Mouse (Mus musculus) frontal cortex, postnatal 10 days (tissue): ENCODE measurements at regions not wholly inside any gene's neighbourhood (a gene's known extent, or its start where the extent isn't known, plus 50 kb on each side); places are given as distances from the start of the nearest gene placed in this dataset.
"Not testable (repeated sequence)": the region's sequence is repeated elsewhere in the genome, so short reads cannot be mapped to it uniquely, and the experiment has no call there.

Source experiments
- DNase-seq, 2 experiments: peaks; one replicate each; pipeline ENCODE4 v3.0.0; 2022; ENCODE audit warnings: low spot score in 2 of 2, mixed read lengths in 1 of 2

DNA sequence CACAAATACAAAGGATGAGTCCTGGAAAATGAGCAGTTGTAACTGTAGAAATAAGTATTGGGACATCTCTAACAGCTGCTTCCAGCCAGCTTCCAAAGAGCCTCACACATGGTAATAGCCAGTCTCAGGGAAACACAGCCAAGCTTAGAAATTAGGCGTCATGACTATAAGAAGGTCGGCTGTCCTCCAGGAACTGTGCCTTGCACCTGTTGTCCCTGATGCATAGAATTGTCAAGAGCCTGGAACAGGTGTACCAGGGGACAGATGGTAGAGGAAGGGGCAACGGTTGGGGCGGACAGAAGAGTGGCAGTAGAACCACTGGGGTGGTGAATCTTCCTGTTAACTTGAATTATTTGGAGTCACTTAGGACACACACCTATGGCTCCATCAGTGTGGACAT lies 162.1 kb downstream of the Trib2 start:
- DNase-seq = no peak

DNA sequence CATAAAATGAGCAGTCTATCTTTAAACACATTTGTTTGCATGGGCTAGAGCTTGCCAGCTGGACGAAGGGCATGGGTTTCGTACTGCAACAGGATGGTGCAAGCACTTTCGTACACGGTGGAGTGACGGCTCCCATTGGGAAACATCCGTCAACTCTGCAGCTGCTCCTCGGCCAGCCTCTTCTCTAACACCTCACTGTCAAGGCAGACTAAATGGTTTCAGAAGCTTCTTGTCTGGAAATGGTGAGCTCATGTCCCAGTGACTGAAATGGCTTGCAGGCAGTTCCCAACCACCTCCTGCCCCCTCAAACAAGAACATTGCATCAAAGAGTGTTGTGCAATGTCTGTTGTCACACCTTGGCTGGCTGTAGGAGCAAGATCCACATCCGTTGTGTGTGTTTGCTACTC lies 163.4 kb downstream of the Trib2 start:
- no peak for DNase-seq

DNA sequence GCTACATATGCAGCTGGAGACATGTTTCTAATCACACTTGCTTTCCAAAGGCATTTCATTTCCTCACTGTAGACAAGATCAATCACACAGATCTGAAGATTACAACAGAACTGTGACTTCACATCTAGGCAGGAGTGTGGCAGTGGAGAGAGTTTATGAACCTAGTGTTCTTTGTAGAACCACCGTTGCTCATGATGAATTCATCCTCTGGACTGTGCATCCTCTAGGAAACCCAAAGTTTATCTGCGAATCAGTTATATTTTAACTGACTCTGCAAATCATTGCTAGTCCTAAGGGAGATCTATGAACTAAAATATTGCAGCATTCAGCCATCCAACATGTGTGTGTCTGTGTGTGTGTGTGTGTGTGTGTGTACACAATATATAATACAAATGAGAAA lies 165.4 kb downstream of the Trib2 start:
- DNase-seq = no peak

DNA sequence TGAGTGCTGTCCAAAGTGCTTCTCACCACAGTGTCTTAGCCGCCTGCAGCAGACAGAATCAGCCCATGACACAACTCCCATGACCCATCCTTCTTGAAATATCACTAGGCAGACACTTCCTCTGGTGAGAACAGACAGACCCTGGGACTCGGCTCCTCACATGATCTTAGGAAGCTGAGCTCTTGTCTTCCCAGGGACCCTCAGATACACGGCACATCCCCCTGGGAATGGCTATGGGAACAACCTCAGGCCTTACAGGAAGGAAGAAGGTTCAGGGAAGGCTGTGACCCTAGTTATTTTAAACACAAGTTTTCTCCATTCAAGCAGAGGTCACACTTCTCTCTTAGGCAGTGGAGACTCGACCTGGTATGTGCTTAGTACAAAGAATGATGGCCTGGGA lies 166.8 kb downstream of the Trib2 start:
- no peak for DNase-seq

DNA sequence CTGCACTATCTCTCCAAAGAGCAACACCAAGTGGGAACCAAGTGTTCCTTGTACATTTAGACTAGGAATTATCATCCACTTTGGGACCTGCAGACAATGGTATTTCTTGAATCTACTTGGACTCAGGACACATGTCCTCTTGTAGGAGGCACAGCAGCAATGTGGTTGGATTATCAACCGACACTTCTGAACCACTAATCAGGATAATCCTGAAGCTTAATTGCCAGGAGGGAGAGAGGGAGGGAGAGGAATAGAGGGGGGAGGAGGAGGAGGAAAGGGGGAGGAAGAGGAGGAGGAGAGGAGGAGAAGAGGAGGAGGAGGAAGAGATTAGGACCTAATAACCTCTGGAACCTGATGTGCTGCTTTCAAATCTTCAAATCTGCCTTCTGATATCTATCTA lies 167.5 kb downstream of the Trib2 start:
- no peak for DNase-seq

DNA sequence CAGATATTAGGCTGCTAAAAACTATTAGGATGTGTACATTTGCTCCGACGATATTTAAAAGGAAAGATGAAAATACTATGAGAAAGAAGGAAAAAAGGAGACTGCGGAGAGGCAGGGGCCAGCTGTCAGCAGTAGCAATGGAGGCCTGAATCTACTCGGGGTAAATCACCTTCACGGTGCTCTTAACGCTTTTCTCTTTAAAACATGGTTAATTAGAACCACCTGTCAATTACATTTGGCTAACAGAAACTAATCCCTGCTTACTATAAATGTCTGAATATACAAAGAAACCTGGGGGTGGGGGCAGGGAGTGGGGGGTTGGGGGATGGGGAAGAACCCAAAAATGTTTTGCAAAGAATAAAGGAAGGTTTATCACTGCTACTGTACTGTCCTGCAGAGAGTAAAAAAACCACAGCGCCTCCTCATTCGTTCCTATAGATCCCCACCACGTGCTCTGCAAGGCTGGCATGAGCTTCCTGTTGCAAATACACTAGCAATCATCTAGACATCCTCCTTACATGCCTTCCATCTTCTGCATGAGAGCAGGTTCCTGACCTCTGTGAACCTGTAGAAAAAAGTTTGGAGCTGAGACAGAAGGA lies 172.5 kb downstream of the Trib2 start:
- no peak for DNase-seq

DNA sequence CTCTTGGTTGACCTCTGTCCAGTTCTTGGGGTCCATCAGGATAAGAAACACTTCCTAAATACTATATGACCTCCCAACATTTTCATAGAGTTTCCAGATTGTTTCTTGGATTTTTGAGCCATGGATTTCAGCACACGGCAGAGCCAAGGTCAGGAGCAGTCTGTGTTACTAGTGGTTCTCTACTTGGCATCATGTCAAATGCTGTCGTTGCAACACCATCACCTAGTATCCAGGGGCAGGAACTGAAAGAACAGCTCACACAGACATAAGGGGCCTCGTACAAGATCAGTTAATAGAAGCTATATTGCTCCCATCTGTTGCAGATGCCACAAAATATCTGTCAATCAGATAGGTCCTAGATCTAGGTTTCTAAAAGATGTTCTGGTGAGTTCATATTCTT lies 173.1 kb downstream of the Trib2 start:
- DNase-seq = no peak

DNA sequence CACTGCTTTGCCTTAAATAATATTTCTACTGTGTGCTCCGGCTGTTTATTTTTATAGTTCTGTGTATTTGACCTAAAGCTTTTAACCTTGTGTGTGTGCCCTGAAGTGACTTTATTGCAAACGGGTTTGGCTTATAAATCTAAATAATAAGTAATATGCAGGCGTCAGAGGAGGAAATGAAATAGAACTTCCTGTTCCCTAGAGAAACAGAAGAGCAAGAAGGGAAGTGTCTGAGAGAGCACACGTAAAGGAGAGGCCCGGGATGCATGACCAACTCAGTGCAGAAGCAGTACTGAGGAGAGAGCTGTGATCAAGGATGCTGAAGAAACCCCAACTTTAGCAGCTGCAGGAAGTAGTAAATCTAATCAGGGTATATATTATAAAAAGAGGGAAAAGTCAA lies 176.4 kb downstream of the Trib2 start:
- no peak for DNase-seq

DNA sequence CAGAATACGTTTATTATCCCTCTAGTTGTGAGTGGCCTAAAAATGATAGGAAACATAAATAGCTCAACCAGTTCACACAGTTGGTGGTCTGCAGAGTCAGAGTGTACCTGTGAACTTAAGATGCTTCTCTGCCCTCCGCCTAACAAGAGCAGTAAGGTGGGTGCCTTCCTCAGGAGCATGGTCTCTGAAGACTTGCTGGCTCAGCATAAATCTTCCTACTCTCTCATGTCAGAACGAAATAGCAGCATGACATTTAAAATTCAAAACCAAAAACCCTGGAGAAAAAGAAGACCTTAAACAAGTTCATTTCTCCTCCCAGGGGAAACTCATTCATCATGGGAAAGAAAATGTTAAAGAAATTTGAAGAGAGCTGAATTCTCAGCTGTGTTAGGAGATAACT lies 186.8 kb downstream of the Trib2 start:
- DNase-seq = no peak

DNA sequence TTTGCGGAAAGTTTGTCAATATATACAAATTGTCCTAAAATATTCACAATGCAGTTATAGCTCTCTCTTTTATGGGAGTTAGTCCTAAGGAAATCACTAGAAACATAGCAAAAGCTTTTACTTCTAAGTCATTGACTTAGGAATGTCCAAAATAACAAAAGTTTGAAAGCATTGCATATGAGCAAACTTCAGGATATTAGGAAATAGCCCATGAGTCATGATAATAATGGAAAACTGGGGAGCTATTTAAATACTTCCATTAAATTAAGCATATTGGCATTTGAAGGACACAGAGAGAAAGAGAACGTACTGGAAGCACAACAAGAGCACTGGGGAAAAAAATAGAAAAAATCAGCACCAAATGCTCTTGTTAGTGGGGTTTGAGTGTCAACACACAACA lies 197.2 kb downstream of the Trib2 start:
- DNase-seq = no peak

DNA sequence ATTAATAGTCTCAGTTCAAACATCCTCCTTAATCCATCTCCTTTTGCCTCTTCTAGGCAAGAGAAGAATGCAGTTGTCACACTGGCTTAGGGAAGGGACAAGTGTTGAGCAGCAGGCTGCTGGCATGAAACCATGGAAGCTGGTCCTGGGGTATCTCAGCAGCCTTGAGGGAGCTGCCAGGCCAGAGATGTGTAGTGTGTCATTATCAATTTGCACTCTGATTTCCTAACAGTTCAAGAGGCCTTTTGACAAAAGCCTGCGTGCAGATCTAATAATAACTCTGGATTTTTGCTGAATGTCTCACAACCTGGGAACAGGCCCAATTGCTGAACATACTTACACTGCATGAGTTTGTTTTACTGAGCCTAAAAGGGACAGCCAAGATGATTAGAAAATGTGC lies 199.4 kb downstream of the Trib2 start:
- DNase-seq = no peak

DNA sequence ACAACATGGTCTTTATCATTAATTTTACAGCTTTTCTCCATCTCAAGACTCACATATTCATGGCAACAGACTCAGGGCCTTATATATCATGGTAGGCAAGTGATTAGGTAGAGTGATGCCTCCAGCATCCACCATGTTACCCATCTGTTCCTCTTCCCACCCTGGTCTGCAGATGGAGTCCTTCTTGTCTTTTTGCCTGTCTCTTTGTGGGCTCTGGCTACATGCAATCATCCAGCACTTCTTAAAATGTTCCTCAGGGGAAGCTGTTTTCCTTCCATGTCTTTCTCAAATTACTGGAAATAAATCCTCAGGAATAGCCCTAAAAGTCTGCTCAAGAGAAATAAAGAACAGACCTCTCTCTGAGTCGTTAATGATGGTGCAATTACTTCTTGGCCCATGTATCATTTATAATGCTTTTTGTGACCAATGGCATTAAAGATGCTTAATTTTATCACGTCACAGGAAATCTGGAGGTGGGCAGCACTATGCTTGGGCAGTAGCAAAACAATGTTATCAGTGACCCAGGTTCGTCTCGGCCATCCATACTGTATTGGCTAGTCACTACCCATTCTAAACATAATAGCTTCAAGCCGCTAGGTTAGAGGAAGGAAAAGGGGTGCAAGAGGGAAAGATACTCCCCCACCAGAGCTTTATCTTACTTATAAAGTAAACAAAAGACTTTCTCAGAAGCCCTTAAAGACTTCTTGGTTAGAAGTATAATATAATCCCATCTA lies 204.7 kb downstream of the Trib2 start:
- DNase-seq = no peak

DNA sequence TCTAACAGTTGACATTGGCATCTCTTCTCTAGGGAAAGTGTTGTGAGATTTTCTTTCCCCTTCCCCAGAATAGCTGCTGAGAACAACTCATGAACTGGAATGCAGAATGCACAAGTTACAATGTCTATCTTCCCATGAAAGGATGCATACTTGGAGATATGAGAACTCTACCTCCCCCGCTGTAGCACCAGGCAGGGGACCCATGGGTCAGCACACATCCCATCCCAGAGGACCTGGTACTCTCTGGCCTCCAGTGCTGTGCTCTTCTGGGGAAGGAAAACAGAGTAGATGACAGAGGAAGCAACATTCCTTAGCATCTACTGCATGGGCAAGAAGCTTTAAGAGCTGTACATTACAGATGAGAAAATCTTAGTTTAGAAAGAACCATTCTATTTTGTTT lies 209.6 kb downstream of the Trib2 start:
- no peak for DNase-seq

DNA sequence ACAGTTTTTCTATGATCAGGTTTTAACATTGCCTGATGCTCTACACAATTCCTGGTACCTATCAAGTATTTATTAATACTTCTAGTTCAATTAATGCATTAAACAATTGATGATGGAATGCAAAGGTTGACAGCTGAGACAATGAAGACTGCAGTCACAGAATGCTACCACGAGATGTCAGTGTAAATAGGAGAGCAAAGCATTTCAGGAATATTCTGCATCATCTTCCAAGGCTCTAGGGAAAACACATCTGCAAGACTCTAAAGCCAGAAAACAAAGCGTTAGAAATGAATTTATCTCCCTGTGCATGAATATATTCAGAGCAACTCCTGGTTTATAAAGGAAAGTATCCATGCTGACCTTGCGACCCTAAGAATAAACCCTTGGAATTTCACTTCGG lies 210.6 kb downstream of the Trib2 start:
- DNase-seq = no peak

DNA sequence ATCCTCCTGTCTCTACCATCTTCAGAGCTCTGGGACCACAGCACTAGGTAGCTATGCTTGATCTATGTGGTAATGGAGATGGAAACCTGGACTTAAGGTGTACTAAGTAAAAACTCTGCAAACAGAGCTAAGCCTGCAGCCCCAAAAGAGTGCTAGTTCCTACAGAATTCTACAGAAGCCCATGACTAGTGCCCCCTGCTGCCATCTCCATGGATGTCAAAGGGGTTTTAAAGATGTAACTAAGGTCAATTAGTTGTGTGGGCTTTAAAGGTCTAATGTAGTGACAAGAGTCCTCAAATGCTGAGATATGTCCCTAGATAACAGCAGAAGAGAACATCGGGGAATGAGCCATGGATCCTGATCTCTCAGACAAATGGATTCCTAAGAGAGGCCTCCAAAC lies 212.1 kb downstream of the Trib2 start:
- DNase-seq = no peak

DNA sequence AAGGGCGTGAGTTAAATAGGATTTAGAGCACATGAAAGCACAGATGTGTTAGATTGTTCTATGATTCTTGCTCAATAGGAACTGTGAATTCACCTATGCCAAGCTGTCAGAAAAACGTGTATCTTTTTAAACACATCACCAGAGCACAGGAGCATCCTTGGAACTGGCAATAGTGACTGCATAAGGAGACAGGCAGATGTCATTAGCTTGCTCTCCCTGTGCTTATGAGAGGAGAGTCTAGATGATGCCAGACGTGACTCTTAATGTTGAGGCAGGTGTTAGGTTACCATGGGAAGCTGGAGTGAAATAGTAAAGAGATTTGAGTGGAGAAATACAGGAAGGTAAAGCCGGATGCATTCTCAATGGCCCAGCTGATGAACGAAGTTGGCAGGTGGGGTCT lies 212.8 kb downstream of the Trib2 start:
- DNase-seq = no peak

DNA sequence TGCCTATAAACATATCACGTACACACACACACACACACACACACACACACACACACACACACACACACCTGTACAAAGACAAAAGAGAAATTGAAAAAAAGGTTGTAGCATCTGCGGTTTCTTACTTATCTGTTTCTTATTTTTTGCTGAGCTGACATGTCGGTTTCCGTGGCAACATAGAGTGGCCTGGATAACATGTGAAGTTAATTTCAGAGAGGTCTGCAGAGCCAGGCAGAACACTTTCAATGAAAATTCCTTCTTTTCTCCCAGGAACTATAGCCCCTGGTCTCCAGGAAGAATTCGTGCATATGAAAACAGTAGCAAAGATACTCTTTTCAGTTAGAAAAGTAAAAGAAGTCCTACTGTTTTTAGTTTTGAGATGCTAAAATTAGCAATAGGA lies 213.4 kb downstream of the Trib2 start:
- no peak for DNase-seq

DNA sequence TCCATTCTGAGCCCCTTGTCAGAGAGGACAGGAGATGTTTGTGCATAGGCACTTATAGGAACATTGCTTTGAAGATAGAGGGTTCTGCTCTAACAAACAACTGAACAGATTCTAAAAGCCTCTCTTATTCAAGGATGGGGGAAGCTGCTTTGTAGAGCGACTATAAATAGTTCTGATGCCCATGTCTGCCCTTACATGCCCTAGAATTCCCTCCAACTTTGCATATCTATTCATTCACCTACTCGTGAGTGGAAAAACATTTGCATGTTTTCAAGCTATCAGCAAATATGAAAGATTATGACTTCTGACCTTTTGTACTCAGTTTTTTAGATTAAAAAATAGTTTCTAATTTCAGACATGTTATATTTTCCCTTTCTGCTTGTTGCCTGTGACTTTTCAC lies 222.0 kb downstream of the Trib2 start:
- DNase-seq = no peak

DNA sequence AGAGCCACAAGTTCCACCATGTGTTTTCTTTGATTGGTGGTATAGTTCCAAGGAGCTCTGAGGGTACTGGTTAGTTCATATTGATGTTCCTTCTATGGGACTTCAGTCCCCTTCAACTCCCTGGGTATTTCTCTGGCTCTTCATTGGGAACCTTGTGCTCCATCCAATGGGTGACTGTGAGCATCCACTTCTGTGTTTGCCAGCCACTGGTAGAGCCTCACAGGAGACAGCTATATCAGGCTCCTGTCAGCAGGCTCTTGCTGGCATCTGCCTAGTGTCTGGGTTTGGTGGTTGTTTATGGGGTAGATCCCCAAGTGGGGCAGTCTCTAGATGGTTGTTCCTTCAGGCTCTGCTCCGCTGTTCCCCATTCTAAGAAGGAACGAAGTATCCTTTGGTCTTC lies 228.9 kb downstream of the Trib2 start:
- DNase-seq = not testable (repeated sequence)

DNA sequence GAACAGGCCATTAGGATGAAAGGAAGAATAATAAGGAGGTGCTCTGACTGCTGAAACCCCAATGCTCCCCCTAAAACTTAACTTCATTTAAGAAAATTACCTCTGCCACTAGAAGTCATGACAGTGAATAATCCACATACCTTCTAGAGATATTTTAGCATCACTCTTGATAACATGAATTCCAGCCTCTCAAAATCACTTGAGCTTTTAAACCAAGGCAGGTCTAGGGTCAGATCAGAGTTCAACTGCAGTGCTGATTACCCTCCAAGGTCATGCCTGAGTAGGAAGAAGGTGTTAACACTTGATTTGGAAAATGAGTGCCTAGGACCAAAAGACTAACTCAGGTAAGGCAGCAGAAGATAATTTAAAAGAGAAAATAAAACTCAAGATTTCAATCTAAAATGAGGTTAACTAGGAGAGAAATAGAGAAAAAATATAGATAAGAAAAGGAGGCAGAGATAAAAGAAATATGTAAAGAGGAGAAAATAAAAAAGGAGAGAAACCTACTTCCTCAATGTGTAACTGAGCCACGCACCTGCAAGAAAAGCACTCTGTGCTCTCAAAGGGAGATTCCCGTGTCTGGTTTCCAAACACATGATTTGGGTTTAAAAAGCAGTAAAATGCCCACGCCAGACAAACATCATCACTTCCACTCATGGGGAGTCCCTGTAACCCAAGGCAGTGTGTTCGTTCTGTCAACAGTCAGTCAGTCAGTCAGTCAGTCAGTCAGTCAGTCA lies 229.8 kb downstream of the Trib2 start:
- DNase-seq = no peak

DNA sequence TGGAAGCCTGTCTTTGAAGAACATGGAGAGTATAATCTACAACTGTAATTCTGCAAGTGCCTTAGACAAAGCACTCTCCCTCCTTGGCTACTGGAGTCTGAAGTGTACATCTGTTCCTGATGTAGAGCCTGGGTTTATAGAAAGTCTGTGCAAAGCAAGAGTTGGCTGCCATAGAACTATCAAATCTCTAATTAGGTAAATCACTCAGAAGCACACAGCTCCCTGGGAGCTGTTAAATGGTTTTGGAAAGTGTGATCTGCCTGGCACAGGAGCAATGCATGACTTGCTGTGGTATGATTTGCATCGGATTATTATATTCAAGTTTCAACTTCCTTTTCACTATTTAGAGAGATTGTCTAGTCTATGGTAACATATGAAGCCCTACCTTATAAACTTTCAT lies 230.9 kb downstream of the Trib2 start:
- DNase-seq = no peak

DNA sequence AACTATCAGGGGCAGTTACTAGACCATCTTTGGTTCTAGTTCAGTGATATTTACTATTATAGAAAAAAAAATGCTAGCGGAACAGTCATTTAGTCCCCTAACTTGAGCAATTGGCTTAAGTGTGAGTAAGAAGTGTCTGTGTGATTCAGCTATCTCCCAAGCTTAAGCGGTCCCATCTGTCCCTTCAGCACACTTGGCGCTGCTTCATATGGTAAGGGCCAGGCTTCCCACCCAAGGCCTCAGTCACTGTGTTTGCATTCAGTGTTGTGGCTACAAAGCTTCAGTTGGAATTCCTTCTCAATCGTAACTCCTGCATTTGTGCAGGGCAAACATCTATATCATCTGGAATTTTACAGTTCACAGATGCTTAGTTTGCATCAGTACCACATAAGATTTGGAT lies 232.0 kb downstream of the Trib2 start:
- no peak for DNase-seq

DNA sequence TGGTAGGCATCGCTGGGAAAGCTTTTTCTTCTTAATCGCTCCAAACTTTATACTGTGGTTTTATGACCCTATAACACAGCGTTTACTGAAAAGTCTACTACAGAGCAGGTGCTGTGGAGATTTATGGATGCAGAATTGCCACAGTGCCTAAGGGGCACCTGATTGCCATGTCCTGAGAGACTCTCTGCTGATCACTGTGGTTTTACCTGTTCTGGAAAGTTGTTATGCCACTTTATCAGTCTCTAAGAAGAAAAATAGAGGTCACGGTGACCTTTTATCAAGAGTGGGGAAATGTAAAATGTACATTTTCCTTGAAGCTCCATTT lies 250.0 kb downstream of the Trib2 start:
- no peak for DNase-seq
